Mouse (Mus musculus): ENCODE measurements around the gene Dynlt1b. TPM values are rescaled to one million over a fixed set of nuclear protein-coding genes. Genes with fewer than 3 reads are reported as not detected.
"Not testable (repeated sequence)": the region's sequence is repeated elsewhere in the genome, so short reads cannot be mapped to it uniquely, and the experiment has no call there.

Dynlt1b gene
- 683 and 693 TPM in 2 replicates for polyA plus RNA-seq (2016; fragmentation: Nextera tagmentation; extraction: Ambion mirVana)

- WGBS, result under 1% methylated on average over 27 of the region's 27 CpGs
- Histone ChIP-seq H3K4me1 (peaks cover 15% of the 10 kb centered on the region), H3K9ac (peak within 1 kb of the TSS; percentile 79), H3K4me3 (replicated peaks) (peak within 1 kb of the TSS; percentile 49), H3K36me3 (replicated peaks) (peaks cover 14% of the 10 kb centered on the region), H3K27ac (peak within 1 kb of the TSS; percentile 69), H3K4me2 (peak within 1 kb of the TSS; percentile 57)
- ATAC-seq (ENCODE audit: low FRiP score), result peak; percentile 99
- not testable (repeated sequence) for H3K27me3 ChIP-seq, H3K9me3 ChIP-seq
Observed at GRCm38 (mm10) chr17:6429945-6430344, at the start of gene Dynlt1b. TSS of gene Dynlt1b (plus strand) at chr17:6430112.

GRCm38 (mm10) chr17:6380182-6380841 is 49.6 kb upstream of the Dynlt1b start:
- H3K4me3 ChIP-seq (replicated peaks); H3K36me3 ChIP-seq (replicated peaks); H3K27me3 ChIP-seq; H3K9me3 ChIP-seq; H3K27ac ChIP-seq; H3K9ac ChIP-seq; H3K4me2 ChIP-seq; H3K4me1 ChIP-seq: not testable (repeated sequence)
- ATAC-seq (ENCODE audit: low FRiP score), result peak; percentile 89
- 67% methylated on average over 1 of the region's 8 CpGs for WGBS

- not testable (repeated sequence) for H3K27ac ChIP-seq; H3K27me3 ChIP-seq; H3K9me3 ChIP-seq; H3K4me1 ChIP-seq; H3K4me3 ChIP-seq (replicated peaks); H3K36me3 ChIP-seq (replicated peaks); H3K9ac ChIP-seq; H3K4me2 ChIP-seq
- WGBS, result no CpG with 5 or more reads among the region's 8 CpGs
- ATAC-seq (ENCODE audit: low FRiP score), result 0 out of 2 replicates have a peak, but pooled peaks have one; percentile 21
Observed at GRCm38 (mm10) chr17:6381071-6381682, 48.7 kb upstream of the Dynlt1b start.

GRCm38 (mm10) chr17:6386927-6387326 is 43.0 kb upstream of the Dynlt1b start:
- H3K4me3 ChIP-seq (replicated peaks); H3K9me3 ChIP-seq; H3K27ac ChIP-seq; H3K27me3 ChIP-seq; H3K9ac ChIP-seq; H3K36me3 ChIP-seq (replicated peaks); H3K4me1 ChIP-seq; H3K4me2 ChIP-seq: not testable (repeated sequence)
- peak; percentile 71 for ATAC-seq (ENCODE audit: low FRiP score)
- no CpG with 5 or more reads among the region's 4 CpGs for WGBS

- not testable (repeated sequence) for H3K4me3 ChIP-seq (replicated peaks); H3K4me2 ChIP-seq; H3K27ac ChIP-seq; H3K9me3 ChIP-seq; H3K4me1 ChIP-seq; H3K36me3 ChIP-seq (replicated peaks); H3K27me3 ChIP-seq; H3K9ac ChIP-seq
- peak; percentile 45; the same call in 1 of the 2 replicates for ATAC-seq (ENCODE audit: low FRiP score)
- no CpG with 5 or more reads among the region's 9 CpGs for WGBS
Observed at GRCm38 (mm10) chr17:6387380-6387911, 42.5 kb upstream of the Dynlt1b start.

- not testable (repeated sequence) for H3K4me2 ChIP-seq; H3K36me3 ChIP-seq (replicated peaks); H3K9me3 ChIP-seq; H3K4me3 ChIP-seq (replicated peaks); H3K27ac ChIP-seq; H3K27me3 ChIP-seq; H3K4me1 ChIP-seq; H3K9ac ChIP-seq; ATAC-seq (ENCODE audit: low FRiP score)
- WGBS, result 77% methylated on average over 5 of the region's 7 CpGs
Observed at GRCm38 (mm10) chr17:6389463-6389862, 40.4 kb upstream of the Dynlt1b start.

- not testable (repeated sequence) for H3K4me3 ChIP-seq (replicated peaks); H3K27me3 ChIP-seq; H3K36me3 ChIP-seq (replicated peaks); ATAC-seq (ENCODE audit: low FRiP score); H3K4me2 ChIP-seq; H3K9ac ChIP-seq; H3K4me1 ChIP-seq; H3K27ac ChIP-seq; H3K9me3 ChIP-seq
- 83% methylated on average over 2 of the region's 2 CpGs for WGBS
Observed at GRCm38 (mm10) chr17:6390731-6391130, 39.2 kb upstream of the Dynlt1b start.

GRCm38 (mm10) chr17:6391736-6392135 is 38.2 kb upstream of the Dynlt1b start:
- H3K36me3 ChIP-seq (replicated peaks); ATAC-seq (ENCODE audit: low FRiP score); H3K4me2 ChIP-seq; H3K27ac ChIP-seq; H3K9me3 ChIP-seq; H3K4me3 ChIP-seq (replicated peaks); H3K27me3 ChIP-seq; H3K4me1 ChIP-seq; H3K9ac ChIP-seq: not testable (repeated sequence)
- WGBS, result 88% methylated on average over 5 of the region's 6 CpGs

GRCm38 (mm10) chr17:6392473-6393340 is 37.2 kb upstream of the Dynlt1b start:
- H3K9ac ChIP-seq; H3K36me3 ChIP-seq (replicated peaks); H3K4me2 ChIP-seq; H3K4me1 ChIP-seq; H3K9me3 ChIP-seq; H3K27ac ChIP-seq; H3K27me3 ChIP-seq; H3K4me3 ChIP-seq (replicated peaks): not testable (repeated sequence)
- WGBS, result no CpG with 5 or more reads among the region's 4 CpGs
- ATAC-seq (ENCODE audit: low FRiP score), result peak; percentile 65

GRCm38 (mm10) chr17:6398079-6398478 is 31.8 kb upstream of the Dynlt1b start:
- not testable (repeated sequence) for H3K4me2 ChIP-seq; H3K36me3 ChIP-seq (replicated peaks); H3K27ac ChIP-seq; ATAC-seq (ENCODE audit: low FRiP score); H3K9ac ChIP-seq; H3K9me3 ChIP-seq; H3K4me3 ChIP-seq (replicated peaks); H3K27me3 ChIP-seq
- WGBS, result 86% methylated on average over 1 of the region's 3 CpGs
- H3K4me1 ChIP-seq, result peaks cover 12% of the 10 kb centered on the region

- ATAC-seq (ENCODE audit: low FRiP score); H3K9me3 ChIP-seq; H3K4me3 ChIP-seq (replicated peaks); H3K27ac ChIP-seq; H3K9ac ChIP-seq; H3K4me2 ChIP-seq; H3K36me3 ChIP-seq (replicated peaks); H3K27me3 ChIP-seq: not testable (repeated sequence)
- H3K4me1 ChIP-seq, result peaks cover 12% of the 10 kb centered on the region
- 42% methylated on average over 7 of the region's 7 CpGs for WGBS
Observed at GRCm38 (mm10) chr17:6398816-6399215, 31.1 kb upstream of the Dynlt1b start.

GRCm38 (mm10) chr17:6399281-6400096 is 30.4 kb upstream of the Dynlt1b start:
- H3K4me2 ChIP-seq; H3K9me3 ChIP-seq; H3K36me3 ChIP-seq (replicated peaks); H3K4me3 ChIP-seq (replicated peaks); H3K27me3 ChIP-seq; H3K9ac ChIP-seq: not testable (repeated sequence)
- Histone ChIP-seq H3K27ac (peak overlapping the region; percentile 81), H3K4me1 (peaks cover 12% of the 10 kb centered on the region)
- 26% methylated on average over 7 of the region's 13 CpGs for WGBS
- ATAC-seq (ENCODE audit: low FRiP score), result peak; percentile 93

Data from forebrain, embryonic 12.5 days (tissue).